Mouse (Mus musculus): Measurements from ENCODE around the gene Gm17521.
"Not testable (repeated sequence)": the region's sequence is repeated elsewhere in the genome, so short reads cannot be mapped to it uniquely, and the experiment has no call there.

The Gm17521 gene

DNA sequence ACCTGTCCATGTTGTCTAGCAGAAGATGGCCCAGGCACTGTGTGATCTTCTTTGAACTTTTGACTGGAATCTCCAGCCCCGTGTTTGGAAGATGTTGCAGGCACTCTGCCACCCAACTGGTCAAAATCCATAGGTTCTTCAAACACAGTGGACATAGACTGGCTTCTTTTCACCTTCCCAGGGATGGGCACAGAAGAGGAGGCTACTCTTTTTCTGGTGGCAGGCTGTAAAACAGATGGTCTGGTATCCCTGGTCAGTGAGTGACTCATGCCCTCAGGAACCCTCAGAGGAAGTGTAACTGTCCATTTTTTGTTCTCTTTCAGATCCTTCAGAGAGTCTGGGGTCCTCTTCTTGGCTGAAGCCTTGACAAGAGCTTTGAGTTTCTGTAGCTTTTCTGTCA is at the start of gene Gm17521:
Gene Gm17521, minus strand, starts transcription at position 101 of the 400 bp plus-strand sequence.
- DNase-seq (ENCODE audit: low spot score in 2 of 2) = not testable (repeated sequence)

DNA sequence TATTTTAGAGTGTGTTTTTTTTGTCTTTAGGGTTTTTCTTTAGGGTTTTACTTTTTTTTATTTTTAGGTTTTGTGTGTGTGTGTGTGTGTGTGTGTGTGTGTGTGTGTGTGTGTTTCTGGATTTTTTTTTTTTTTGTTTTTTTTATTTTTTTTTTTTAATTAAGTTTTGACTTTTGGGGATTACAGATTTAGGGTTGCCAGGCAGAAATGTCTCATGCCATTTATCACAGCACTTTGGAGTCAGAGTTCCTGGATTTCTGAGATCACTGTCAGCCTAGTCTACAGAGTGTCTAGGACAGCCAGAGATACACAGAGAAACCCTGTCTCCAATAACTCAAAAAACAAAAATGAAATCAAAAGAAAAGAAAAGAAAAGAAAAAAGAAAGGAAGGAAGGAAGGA is 14.5 kb upstream of the Gm17521 start:
- no peak for DNase-seq (ENCODE audit: low spot score in 2 of 2)

DNA sequence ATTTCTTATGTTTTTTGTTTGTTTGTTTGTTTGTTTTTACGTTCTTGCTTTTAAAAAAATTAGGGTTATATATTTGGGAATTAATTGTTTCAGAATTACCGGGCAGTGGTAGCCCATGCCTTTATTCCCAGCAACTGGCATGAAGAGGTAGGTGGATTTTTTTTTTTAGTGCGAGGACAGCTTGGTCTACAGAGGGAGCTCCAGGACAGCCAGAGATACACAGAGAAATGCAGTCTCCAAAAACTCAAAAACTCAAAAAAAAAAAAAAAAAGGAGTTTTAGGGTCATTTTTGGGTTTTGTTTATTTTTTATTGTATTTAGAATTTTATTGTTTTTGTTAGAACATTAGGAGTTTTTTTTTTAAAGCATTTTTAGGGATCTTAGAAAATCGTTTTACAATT is 14.0 kb upstream of the Gm17521 start:
- no peak for DNase-seq (ENCODE audit: low spot score in 2 of 2)
